Mouse (Mus musculus): ENCODE measurements at regions not wholly inside any gene's neighbourhood (a gene's known extent, or its start where the extent isn't known, plus 50 kb on each side); places are given as distances from the start of the nearest gene placed in this dataset.

GRCm38 (mm10) chr4:55134339-55134738 is 189.5 kb downstream of the Zfp462 start:
- Histone ChIP-seq H3K4me1 (ENCODE audit: control insufficient read depth, insufficient read depth, low read length) (peaks cover 3% of the 10 kb centered on the region), H3K4me3 (ENCODE audit: insufficient read depth, low read length) (no peak overlapping the region), H3K27ac (ENCODE audit: insufficient read depth, low read depth, low read length) (no peak overlapping the region)
- no peak for TF ChIP-seq POLR2A (IDR thresholded peaks at IDR 0.05; ENCODE audit: borderline replicate concordance, low read depth, low read length)
- TF ChIP-seq CTCF (IDR thresholded peaks at IDR 0.05; ENCODE audit: low read depth, low read length): no peak

- peaks cover 3% of the 10 kb centered on the region for H3K4me1 ChIP-seq (ENCODE audit: control insufficient read depth, insufficient read depth, low read length)
- TF ChIP-seq CTCF (IDR thresholded peaks at IDR 0.05; ENCODE audit: low read depth, low read length): no peak
- TF ChIP-seq POLR2A (IDR thresholded peaks at IDR 0.05; ENCODE audit: borderline replicate concordance, low read depth, low read length): no peak
- no peak overlapping the region for H3K4me3 ChIP-seq (ENCODE audit: insufficient read depth, low read length)
- no peak overlapping the region for H3K27ac ChIP-seq (ENCODE audit: insufficient read depth, low read depth, low read length)
Measured at GRCm38 (mm10) chr4:55134791-55135190, 189.9 kb downstream of the Zfp462 start.

GRCm38 (mm10) chr4:55136283-55136682 is 191.4 kb downstream of the Zfp462 start:
- TF ChIP-seq CTCF (IDR thresholded peaks at IDR 0.05; ENCODE audit: low read depth, low read length) (no peak), POLR2A (IDR thresholded peaks at IDR 0.05; ENCODE audit: borderline replicate concordance, low read depth, low read length) (no peak)
- H3K4me1 ChIP-seq (ENCODE audit: control insufficient read depth, insufficient read depth, low read length): peaks cover 3% of the 10 kb centered on the region

GRCm38 (mm10) chr4:55137781-55138394 is 193.0 kb downstream of the Zfp462 start:
- TF ChIP-seq CTCF (IDR thresholded peaks at IDR 0.05; ENCODE audit: low read depth, low read length) (no peak), POLR2A (IDR thresholded peaks at IDR 0.05; ENCODE audit: borderline replicate concordance, low read depth, low read length) (no peak)
- Histone ChIP-seq H3K27ac (ENCODE audit: insufficient read depth, low read depth, low read length) (peak overlapping the region; percentile 70), H3K4me1 (ENCODE audit: control insufficient read depth, insufficient read depth, low read length) (peaks cover 9% of the 10 kb centered on the region), H3K4me3 (ENCODE audit: insufficient read depth, low read length) (no peak overlapping the region)

More at GRCm38 (mm10) chr4:55136283-55136682, 191.4 kb downstream of the Zfp462 start:
- Histone ChIP-seq H3K27ac (ENCODE audit: insufficient read depth, low read depth, low read length) (no peak overlapping the region), H3K4me3 (ENCODE audit: insufficient read depth, low read length) (no peak overlapping the region)

- peaks cover 10% of the 10 kb centered on the region for H3K4me1 ChIP-seq (ENCODE audit: control insufficient read depth, insufficient read depth, low read length)
- TF ChIP-seq CTCF (IDR thresholded peaks at IDR 0.05; ENCODE audit: low read depth, low read length) (no peak), POLR2A (IDR thresholded peaks at IDR 0.05; ENCODE audit: borderline replicate concordance, low read depth, low read length) (no peak)
- no peak overlapping the region for H3K27ac ChIP-seq (ENCODE audit: insufficient read depth, low read depth, low read length)
- no peak overlapping the region for H3K4me3 ChIP-seq (ENCODE audit: insufficient read depth, low read length)
Measured at GRCm38 (mm10) chr4:55141317-55141716, 196.5 kb downstream of the Zfp462 start.

GRCm38 (mm10) chr4:55141923-55142732 is 197.3 kb downstream of the Zfp462 start:
- Histone ChIP-seq H3K27ac (ENCODE audit: insufficient read depth, low read depth, low read length) (no peak overlapping the region), H3K4me3 (ENCODE audit: insufficient read depth, low read length) (no peak overlapping the region), H3K4me1 (ENCODE audit: control insufficient read depth, insufficient read depth, low read length) (peaks cover 10% of the 10 kb centered on the region)
- no peak for TF ChIP-seq POLR2A (IDR thresholded peaks at IDR 0.05; ENCODE audit: borderline replicate concordance, low read depth, low read length)
- TF ChIP-seq CTCF (IDR thresholded peaks at IDR 0.05; ENCODE audit: low read depth, low read length): no peak

- Histone ChIP-seq H3K4me3 (ENCODE audit: insufficient read depth, low read length) (no peak overlapping the region), H3K27ac (ENCODE audit: insufficient read depth, low read depth, low read length) (no peak overlapping the region), H3K4me1 (ENCODE audit: control insufficient read depth, insufficient read depth, low read length) (peaks cover 10% of the 10 kb centered on the region)
- TF ChIP-seq POLR2A (IDR thresholded peaks at IDR 0.05; ENCODE audit: borderline replicate concordance, low read depth, low read length) (no peak), CTCF (IDR thresholded peaks at IDR 0.05; ENCODE audit: low read depth, low read length) (no peak)
Measured at GRCm38 (mm10) chr4:55143400-55143799, 198.6 kb downstream of the Zfp462 start.

- TF ChIP-seq CTCF (IDR thresholded peaks at IDR 0.05; ENCODE audit: low read depth, low read length): no peak
- TF ChIP-seq POLR2A (IDR thresholded peaks at IDR 0.05; ENCODE audit: borderline replicate concordance, low read depth, low read length): no peak
- Histone ChIP-seq H3K4me3 (ENCODE audit: insufficient read depth, low read length) (no peak overlapping the region), H3K4me1 (ENCODE audit: control insufficient read depth, insufficient read depth, low read length) (peaks cover 7% of the 10 kb centered on the region; the same call in 1 of the 2 replicates)
Measured at GRCm38 (mm10) chr4:55144995-55145394, 200.1 kb downstream of the Zfp462 start.

GRCm38 (mm10) chr4:55145968-55146367 is 201.1 kb downstream of the Zfp462 start:
- TF ChIP-seq CTCF (IDR thresholded peaks at IDR 0.05; ENCODE audit: low read depth, low read length): no peak
- no peak for TF ChIP-seq POLR2A (IDR thresholded peaks at IDR 0.05; ENCODE audit: borderline replicate concordance, low read depth, low read length)
- H3K4me1 ChIP-seq (ENCODE audit: control insufficient read depth, insufficient read depth, low read length): peaks cover 7% of the 10 kb centered on the region; the same call in 1 of the 2 replicates

More at GRCm38 (mm10) chr4:55144995-55145394, 200.1 kb downstream of the Zfp462 start:
- H3K27ac ChIP-seq (ENCODE audit: insufficient read depth, low read depth, low read length): no peak overlapping the region

GRCm38 (mm10) chr4:55148380-55148779 is 201.5 kb upstream of the Rad23b start:
- no peak overlapping the region for H3K4me3 ChIP-seq (ENCODE audit: insufficient read depth, low read length)
- no peak for TF ChIP-seq CTCF (IDR thresholded peaks at IDR 0.05; ENCODE audit: low read depth, low read length)
- TF ChIP-seq POLR2A (IDR thresholded peaks at IDR 0.05; ENCODE audit: borderline replicate concordance, low read depth, low read length): no peak
- no peak overlapping the region for H3K27ac ChIP-seq (ENCODE audit: insufficient read depth, low read depth, low read length)
- no peaks in the 10 kb centered on the region for H3K4me1 ChIP-seq (ENCODE audit: control insufficient read depth, insufficient read depth, low read length)

More at GRCm38 (mm10) chr4:55145968-55146367, 201.1 kb downstream of the Zfp462 start:
- Histone ChIP-seq H3K4me3 (ENCODE audit: insufficient read depth, low read length) (no peak overlapping the region), H3K27ac (ENCODE audit: insufficient read depth, low read depth, low read length) (no peak overlapping the region)

All from bone marrow macrophage, adult 2 months (primary cell).